Mouse (Mus musculus) neural tube, embryonic 13.5 days (tissue): Measurements from ENCODE around the gene Gosr1. TPM values are rescaled to one million over a fixed set of nuclear protein-coding genes. Genes with fewer than 3 reads are reported as not detected.
"Not testable (repeated sequence)": the region's sequence is repeated elsewhere in the genome, so short reads cannot be mapped to it uniquely, and the experiment has no call there.

ENCODE experiments used
- ATAC-seq: fragments of 200-750 bp; cut with Nextera tagmentation; 2 replicates; pipeline ENCODE4 v1.8.0; 2017; ENCODE audit warnings: low read depth, mild to moderate bottlenecking, moderate TSS enrichment, moderate library complexity
- H3K27ac ChIP-seq: fragments of 300-500 bp; sonication (generic); replicated peaks from 2 replicates; pipeline ENCODE4 v1.5.1; 2015; ENCODE audit warnings: moderate library complexity, mild to moderate bottlenecking, inconsistent platforms
- H3K27me3 ChIP-seq: fragments of 300-500 bp; sonication (generic); 2 replicates; pipeline ENCODE4 v1.6.1; 2015; ENCODE audit warnings: mild to moderate bottlenecking, inconsistent platforms
- H3K36me3 ChIP-seq: fragments of 300-500 bp; sonication (generic); 2 replicates; pipeline ENCODE4 v1.6.1; 2015; ENCODE audit warnings: mild to moderate bottlenecking, inconsistent platforms
- H3K4me1 ChIP-seq: fragments of 300-500 bp; sonication (generic); replicated peaks from 2 replicates; pipeline ENCODE4 v1.6.1; 2015; ENCODE audit warnings: inconsistent platforms
- H3K4me2 ChIP-seq: fragments of 300-500 bp; sonication (generic); 2 replicates; pipeline ENCODE4 v1.6.1; 2015; ENCODE audit warnings: inconsistent platforms, mild to moderate bottlenecking, moderate library complexity
- H3K4me3 ChIP-seq: fragments of 300-500 bp; sonication (generic); 2 replicates; pipeline ENCODE4 v1.5.1; 2015; ENCODE audit warnings: mild to moderate bottlenecking, inconsistent platforms
- H3K9ac ChIP-seq: fragments of 300-500 bp; sonication (generic); 2 replicates; pipeline ENCODE4 v1.6.1; 2015; ENCODE audit warnings: moderate library complexity, mild to moderate bottlenecking, inconsistent platforms
- H3K9me3 ChIP-seq: fragments of 300-500 bp; sonication (generic); 2 replicates; pipeline ENCODE4 v1.6.1; 2016; ENCODE audit warnings: inconsistent platforms
- WGBS: fragments of 180-500 bp; shearing (Covaris S2); methylation state at CpG from one replicate; pipeline ENCODE4 v1.1.7; 2015; 5-methylcytosine and 5-hydroxymethylcytosine counted together
- polyA plus RNA-seq: library from polyadenylated mRNA; unstranded; fragments of >200 nt; fragmentation: Nextera tagmentation; extraction: Ambion mirVana; gene quantifications from 2 replicates; pipeline ENCODE4 v1.2.1, GENCODE M21; 2015

The Gosr1 gene
- polyA plus RNA-seq, result 23.4 and 24.2 TPM in 2 replicates

DNA sequence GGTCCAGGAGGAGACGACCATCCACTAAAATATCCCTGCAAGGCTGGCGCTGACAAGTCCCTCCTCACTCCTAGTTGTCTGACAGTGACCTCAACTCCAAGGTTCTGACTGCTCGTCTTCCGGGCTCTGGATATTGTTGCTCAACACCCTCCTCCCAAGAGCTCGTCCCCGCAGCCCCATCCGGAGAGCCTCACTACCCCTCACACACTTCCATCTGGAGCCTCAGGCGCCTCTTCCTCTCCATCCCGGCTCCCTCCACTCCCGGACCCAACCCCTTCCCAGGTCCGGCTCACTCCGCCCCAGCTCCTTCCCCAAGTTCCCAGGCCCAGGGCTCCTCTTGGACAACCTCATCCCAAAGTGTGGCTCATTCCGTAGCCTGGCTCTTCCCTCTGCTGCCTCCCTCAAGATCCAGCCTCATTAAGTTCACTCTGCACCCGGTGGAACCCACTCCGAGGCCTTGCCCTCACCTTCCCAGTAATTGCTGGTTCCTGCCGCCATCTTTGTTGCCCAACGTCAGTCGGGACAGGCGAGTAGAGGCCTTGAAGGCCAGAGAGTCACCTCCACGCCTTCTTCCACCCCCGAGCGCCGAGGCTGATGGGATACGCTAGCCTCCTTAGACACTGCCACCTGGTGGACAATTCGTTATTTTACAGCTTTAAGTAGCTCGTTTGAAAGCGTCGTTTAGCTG, at the start of gene Gosr1:
Gosr1 (minus strand) TSS at position 527 of the 688 bp plus-strand sequence.
- H3K27me3 ChIP-seq, result peaks cover 5% of the 10 kb centered on the region; the same call in 1 of the 2 replicates
- WGBS, result under 1% methylated on average over 28 of the region's 28 CpGs
- ATAC-seq, result peak; percentile 97
- H3K9me3 ChIP-seq, result no peaks in the 10 kb centered on the region
- peaks cover 26% of the 10 kb centered on the region for H3K36me3 ChIP-seq
- H3K4me1 ChIP-seq, result peaks cover 9% of the 10 kb centered on the region
- peak within 1 kb of the TSS; percentile 93 for H3K4me3 ChIP-seq
- H3K27ac ChIP-seq, result peak within 1 kb of the TSS; percentile 94
- H3K9ac ChIP-seq, result peak within 1 kb of the TSS; percentile 96
- peak within 1 kb of the TSS; percentile 81 for H3K4me2 ChIP-seq

DNA sequence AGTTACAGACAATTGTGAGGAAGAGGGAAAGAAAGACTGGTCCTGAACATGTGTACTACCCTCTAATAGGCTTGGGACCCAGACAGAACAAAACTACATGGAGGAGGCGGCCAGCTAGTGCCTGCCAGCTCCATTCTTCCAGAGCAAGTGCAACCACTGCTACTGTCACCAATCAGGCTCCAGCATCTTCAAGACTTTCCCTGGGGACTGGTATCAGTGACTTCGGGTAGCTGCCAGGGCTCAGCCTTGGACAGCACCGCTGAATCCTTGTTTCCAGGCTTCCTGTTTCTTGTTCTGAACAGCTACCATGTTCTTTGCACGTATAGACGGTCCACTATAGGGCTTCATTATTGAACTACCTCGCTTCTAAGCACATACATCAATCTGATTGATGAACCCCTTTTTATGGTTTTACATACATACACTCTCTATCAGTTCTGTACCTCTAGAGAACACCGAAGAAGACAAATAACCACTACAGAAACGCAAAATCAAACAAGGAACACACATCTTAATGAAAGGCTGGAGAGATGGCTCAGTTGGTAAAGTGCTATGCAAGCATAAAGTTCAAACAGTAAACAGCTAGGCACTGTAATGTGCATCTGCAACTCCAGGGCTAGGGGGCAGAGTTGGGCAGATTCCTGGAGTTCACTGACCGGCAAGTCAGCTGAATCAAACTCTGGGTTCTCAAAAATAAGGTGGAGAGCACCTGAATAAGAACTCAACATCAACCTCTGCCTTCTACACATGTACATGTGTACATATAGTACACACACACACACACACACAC, 47.5 kb upstream of the Gosr1 start:
- no peaks in the 10 kb centered on the region for H3K27me3 ChIP-seq
- 83% methylated on average over 9 of the region's 9 CpGs for WGBS
- no peaks in the 10 kb centered on the region for H3K9me3 ChIP-seq
- H3K36me3 ChIP-seq, result peaks cover 46% of the 10 kb centered on the region
- no peak overlapping the region for H3K9ac ChIP-seq
- H3K4me2 ChIP-seq, result no peak overlapping the region
- H3K4me1 ChIP-seq, result no peaks in the 10 kb centered on the region
- ATAC-seq, result no peak
- H3K4me3 ChIP-seq, result no peak overlapping the region
- no peak overlapping the region for H3K27ac ChIP-seq

DNA sequence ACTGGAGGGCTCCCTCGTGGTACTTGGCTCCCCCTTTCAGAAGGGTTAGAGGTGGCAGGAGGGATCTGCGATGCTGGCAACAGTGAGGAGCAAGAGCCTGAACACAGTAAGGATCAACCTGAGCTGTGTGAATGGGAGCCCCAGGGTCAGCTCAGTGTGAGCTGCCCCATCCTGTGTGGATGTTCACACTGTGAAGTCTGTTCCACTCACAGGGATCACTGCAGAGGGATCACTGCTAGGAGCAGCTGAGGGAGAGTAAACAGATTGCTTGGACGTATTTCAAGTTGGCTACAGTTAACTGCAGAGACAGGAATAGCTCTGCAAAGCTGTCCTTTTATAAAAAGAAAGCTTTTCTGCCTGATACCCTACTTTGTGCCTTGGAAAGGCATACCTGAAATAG, 46.1 kb upstream of the Gosr1 start:
- H3K36me3 ChIP-seq, result peaks cover 58% of the 10 kb centered on the region
- 71% methylated on average over 3 of the region's 3 CpGs for WGBS

DNA sequence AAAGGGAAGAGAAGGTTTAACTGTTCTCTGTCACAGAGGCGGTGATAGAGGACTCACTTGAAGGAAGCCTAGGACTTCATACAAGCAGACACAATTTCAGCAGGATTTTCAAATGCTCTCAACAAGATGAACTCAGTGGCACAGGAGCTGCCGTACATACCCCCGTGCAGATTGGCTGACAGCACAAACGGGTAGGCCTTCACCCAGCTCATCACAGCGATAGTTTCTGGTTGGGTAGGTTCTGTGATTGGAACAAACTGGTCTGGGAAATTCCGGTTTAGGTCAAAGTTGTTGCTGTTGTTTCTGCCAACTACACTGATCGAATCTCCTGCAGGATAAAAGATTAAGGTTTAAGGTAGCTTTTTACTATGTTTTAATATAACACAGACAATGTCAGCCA, 45.2 kb upstream of the Gosr1 start:
- WGBS, result 93% methylated on average over 7 of the region's 7 CpGs
- H3K27ac ChIP-seq, result no peak overlapping the region
- no peak overlapping the region for H3K4me3 ChIP-seq
- H3K36me3 ChIP-seq, result peaks cover 59% of the 10 kb centered on the region
- no peaks in the 10 kb centered on the region for H3K4me1 ChIP-seq
- no peak overlapping the region for H3K4me2 ChIP-seq
- no peaks in the 10 kb centered on the region for H3K9me3 ChIP-seq
- H3K9ac ChIP-seq, result no peak overlapping the region
- ATAC-seq, result no peak
- H3K27me3 ChIP-seq, result no peaks in the 10 kb centered on the region

More for the DNA sequence above, 46.1 kb upstream of the Gosr1 start:
- H3K4me2 ChIP-seq, result no peak overlapping the region
- no peak overlapping the region for H3K27ac ChIP-seq
- no peak overlapping the region for H3K9ac ChIP-seq
- H3K27me3 ChIP-seq, result no peaks in the 10 kb centered on the region
- ATAC-seq, result no peak
- H3K4me3 ChIP-seq, result no peak overlapping the region
- no peaks in the 10 kb centered on the region for H3K4me1 ChIP-seq
- no peaks in the 10 kb centered on the region for H3K9me3 ChIP-seq

DNA sequence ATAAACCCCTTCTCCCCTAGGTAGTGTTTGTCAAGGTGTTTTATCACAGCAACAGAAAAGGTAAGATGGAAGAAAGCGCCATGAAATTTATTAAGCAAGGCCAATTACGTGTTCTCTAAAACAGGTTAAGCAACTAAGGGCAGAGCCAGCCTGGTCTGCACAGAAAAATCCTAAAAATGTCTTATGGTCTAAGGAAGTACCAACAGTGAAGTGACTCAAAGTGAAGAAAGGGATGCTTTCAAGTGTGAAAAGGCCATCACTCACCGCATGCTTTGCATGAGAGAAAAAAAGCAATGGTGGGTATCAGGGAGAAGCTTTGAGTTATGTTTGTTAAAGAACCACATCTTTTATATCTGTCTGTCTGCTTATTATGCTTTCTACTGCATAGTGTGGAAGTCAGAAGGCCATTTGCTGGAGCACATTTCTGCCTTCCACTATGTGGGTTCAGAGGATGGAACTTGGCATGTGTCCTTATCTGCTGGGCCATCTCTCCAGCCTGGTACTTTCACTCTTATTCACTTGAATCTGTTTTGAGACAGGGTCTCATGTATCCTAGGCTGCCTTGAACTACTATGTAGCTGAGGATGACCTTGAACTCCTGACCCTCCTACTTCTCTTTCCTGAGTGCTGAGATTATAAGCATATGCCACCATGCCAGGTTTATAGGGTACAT, 43.8 kb upstream of the Gosr1 start:
- WGBS, result 95% methylated on average over 3 of the region's 3 CpGs
- H3K9ac ChIP-seq, result no peak overlapping the region
- H3K36me3 ChIP-seq, result peaks cover 63% of the 10 kb centered on the region
- no peaks in the 10 kb centered on the region for H3K9me3 ChIP-seq
- no peak overlapping the region for H3K4me2 ChIP-seq
- no peak overlapping the region for H3K27ac ChIP-seq
- no peaks in the 10 kb centered on the region for H3K4me1 ChIP-seq
- H3K4me3 ChIP-seq, result no peak overlapping the region
- ATAC-seq, result no peak
- H3K27me3 ChIP-seq, result no peaks in the 10 kb centered on the region

DNA sequence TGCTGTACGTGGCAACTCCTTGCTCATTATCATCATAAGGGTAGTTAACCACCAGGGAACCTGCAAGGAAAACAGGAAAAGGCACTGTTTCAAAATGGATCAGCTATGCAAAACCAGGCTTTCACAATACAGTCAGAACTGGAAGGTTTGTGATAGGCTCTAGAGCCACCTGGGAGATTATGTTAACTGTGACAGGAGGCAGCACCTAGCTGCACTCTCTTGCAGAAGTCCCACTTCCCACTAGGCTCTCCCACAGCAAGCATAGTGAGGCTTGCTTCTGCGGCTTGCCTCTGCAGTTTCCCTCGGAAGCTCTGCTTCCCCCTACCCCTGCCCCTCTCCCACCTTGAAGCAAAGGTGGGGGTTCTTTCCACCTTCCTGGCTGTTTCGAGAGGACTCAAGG, 42.6 kb upstream of the Gosr1 start:
- no peak overlapping the region for H3K4me3 ChIP-seq
- 74% methylated on average over 4 of the region's 4 CpGs for WGBS
- no peaks in the 10 kb centered on the region for H3K9me3 ChIP-seq
- H3K9ac ChIP-seq, result no peak overlapping the region
- no peak overlapping the region for H3K27ac ChIP-seq
- H3K27me3 ChIP-seq, result no peaks in the 10 kb centered on the region
- no peak overlapping the region for H3K4me2 ChIP-seq
- H3K36me3 ChIP-seq, result peaks cover 69% of the 10 kb centered on the region
- H3K4me1 ChIP-seq, result no peaks in the 10 kb centered on the region
- no peak for ATAC-seq

DNA sequence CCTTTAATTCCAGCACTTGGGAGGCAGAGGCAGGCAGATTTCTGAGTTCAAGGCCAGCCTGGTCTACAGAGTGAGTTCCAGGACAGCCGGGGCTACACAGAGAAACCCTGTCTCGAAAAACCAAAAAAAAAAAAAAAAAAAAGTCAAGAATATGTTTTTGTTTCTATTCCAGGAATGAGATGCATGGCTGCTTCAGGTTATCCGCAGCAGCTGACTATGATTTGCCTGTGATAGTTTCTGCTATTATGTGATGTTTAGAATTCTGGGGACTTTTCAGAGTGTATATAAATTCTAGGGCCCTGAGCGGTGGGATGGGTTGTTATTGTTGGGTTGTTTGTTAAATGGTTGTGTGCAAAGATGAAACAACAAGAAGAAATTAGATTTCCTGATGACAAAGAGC, 41.7 kb upstream of the Gosr1 start:
- 91% methylated on average over 4 of the region's 4 CpGs for WGBS
- H3K27me3 ChIP-seq, H3K4me2 ChIP-seq, H3K9me3 ChIP-seq, H3K27ac ChIP-seq, H3K4me3 ChIP-seq, H3K9ac ChIP-seq, ATAC-seq, H3K4me1 ChIP-seq: not testable (repeated sequence)
- H3K36me3 ChIP-seq, result peaks cover 69% of the 10 kb centered on the region

DNA sequence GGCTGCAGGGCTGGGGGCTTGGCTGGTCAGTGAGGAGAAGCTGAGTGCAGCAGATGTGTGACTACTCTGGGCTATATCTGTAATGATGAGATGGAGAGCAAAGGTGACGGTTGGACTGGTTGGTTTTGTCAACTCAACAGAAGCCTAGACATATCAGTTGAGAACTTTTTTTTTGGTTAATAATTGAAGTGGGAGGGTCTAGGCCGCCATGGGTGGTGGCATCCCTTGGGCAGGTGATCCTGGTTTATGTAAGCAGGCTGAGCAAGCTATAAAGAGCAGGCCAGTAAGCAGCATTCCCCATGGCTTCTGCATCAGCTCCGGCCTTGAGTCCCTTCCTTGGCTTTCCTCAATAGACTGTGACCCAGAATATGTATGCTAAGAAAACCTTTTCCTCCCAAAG, 39.9 kb upstream of the Gosr1 start:
- H3K4me2 ChIP-seq, result no peak overlapping the region
- no peak overlapping the region for H3K9ac ChIP-seq
- H3K4me3 ChIP-seq, result no peak overlapping the region
- no peaks in the 10 kb centered on the region for H3K27me3 ChIP-seq
- no peak for ATAC-seq
- peaks cover 67% of the 10 kb centered on the region for H3K36me3 ChIP-seq
- no peaks in the 10 kb centered on the region for H3K4me1 ChIP-seq
- no peak overlapping the region for H3K27ac ChIP-seq
- H3K9me3 ChIP-seq, result no peaks in the 10 kb centered on the region
- 91% methylated on average over 3 of the region's 3 CpGs for WGBS

DNA sequence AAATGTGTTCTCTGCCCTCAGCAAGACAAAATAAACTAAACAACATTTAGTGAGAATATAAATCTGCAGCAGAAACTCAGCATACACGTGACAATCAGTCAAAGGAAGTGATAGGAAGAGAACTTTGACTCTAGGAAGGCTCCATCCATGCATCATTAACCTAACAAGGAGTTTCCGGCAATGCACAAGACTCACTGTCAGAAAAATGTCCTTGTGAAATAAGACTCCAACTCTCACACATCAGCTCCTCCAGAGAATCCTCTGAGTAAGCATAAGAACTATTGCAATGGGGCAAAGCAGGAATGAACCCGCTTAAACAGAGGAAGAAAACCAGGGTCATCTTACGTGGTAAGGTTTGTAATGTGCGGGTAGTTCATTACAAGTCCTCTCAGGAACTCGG, 33.9 kb upstream of the Gosr1 start:
- H3K9me3 ChIP-seq, result no peaks in the 10 kb centered on the region
- peaks cover 57% of the 10 kb centered on the region for H3K36me3 ChIP-seq
- no peak overlapping the region for H3K4me2 ChIP-seq
- no peaks in the 10 kb centered on the region for H3K4me1 ChIP-seq
- H3K9ac ChIP-seq, result no peak overlapping the region
- no peak for ATAC-seq
- 94% methylated on average over 6 of the region's 6 CpGs for WGBS
- no peak overlapping the region for H3K4me3 ChIP-seq
- H3K27me3 ChIP-seq, result no peaks in the 10 kb centered on the region
- no peak overlapping the region for H3K27ac ChIP-seq

DNA sequence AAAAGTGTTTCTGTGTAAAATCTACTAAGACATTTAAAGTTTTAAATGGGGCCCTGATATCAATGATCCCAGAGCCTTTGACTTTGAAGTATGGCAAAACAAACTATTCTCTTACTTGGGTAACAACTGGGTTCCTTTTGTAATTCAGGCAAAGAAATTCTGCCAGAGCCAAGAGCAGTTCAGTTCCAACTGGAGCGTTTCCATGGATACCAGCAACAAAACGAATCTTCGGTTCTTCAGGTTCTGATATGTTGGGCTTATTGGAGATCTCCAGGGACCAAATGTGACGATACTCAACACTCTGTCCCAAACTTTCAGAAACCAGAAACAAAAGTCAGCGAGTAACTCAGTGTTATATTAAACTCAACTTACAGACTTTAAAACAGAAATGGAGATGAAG, 31.9 kb upstream of the Gosr1 start:
- peaks cover 65% of the 10 kb centered on the region for H3K36me3 ChIP-seq
- no peak for ATAC-seq
- no peak overlapping the region for H3K4me3 ChIP-seq
- H3K9ac ChIP-seq, result no peak overlapping the region
- no peak overlapping the region for H3K27ac ChIP-seq
- no peak overlapping the region for H3K4me2 ChIP-seq
- no peaks in the 10 kb centered on the region for H3K27me3 ChIP-seq
- WGBS, result 84% methylated on average over 5 of the region's 5 CpGs
- no peaks in the 10 kb centered on the region for H3K9me3 ChIP-seq
- H3K4me1 ChIP-seq, result no peaks in the 10 kb centered on the region

DNA sequence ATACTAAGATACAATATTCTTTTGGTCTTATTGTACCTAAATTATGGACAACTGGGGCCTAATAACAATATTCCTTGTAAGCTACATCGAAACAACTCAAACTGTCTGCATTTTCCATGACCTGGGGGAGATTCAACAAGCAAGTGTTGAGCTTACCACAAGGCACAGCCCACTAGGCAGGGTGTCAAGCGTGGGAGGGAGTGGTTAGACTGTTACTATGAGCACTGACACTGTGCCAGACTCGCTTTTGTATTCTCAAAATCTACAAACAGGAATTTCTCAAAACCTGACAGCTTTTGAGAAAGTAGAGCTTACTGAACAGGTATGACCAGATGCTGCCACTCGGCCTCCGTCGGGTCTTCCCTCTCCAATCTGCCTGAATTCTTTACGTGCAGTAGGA, 28.0 kb upstream of the Gosr1 start:
- H3K36me3 ChIP-seq, result peaks cover 48% of the 10 kb centered on the region
- no peak overlapping the region for H3K9ac ChIP-seq
- no peaks in the 10 kb centered on the region for H3K27me3 ChIP-seq
- H3K4me2 ChIP-seq, result no peak overlapping the region
- H3K9me3 ChIP-seq, result no peaks in the 10 kb centered on the region
- H3K4me1 ChIP-seq, result no peaks in the 10 kb centered on the region
- H3K27ac ChIP-seq, result no peak overlapping the region
- no peak overlapping the region for H3K4me3 ChIP-seq
- no peak for ATAC-seq
- 94% methylated on average over 7 of the region's 7 CpGs for WGBS

DNA sequence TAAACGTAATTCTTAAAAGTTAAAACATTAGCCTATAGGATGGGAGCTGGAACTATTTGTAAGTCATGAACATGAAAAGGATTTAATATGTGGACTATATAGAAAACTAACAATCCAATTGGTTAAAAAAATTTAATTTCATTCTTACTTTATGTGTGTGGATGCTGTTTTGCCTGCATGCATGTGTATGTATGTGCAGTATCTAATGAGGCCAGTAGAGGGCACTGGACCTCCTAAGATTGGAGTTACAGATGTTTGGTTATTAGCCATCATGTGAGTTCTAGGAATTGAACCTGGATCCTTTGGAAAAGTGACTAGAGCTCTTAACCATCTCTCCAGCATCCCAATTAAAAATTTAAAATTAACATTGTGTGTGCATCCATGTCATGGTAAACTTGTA, 25.9 kb upstream of the Gosr1 start:
- no peaks in the 10 kb centered on the region for H3K27me3 ChIP-seq
- no peak for ATAC-seq
- H3K9me3 ChIP-seq, result no peaks in the 10 kb centered on the region
- H3K36me3 ChIP-seq, result peaks cover 59% of the 10 kb centered on the region
- no peak overlapping the region for H3K27ac ChIP-seq
- H3K4me1 ChIP-seq, result no peaks in the 10 kb centered on the region
- H3K9ac ChIP-seq, result no peak overlapping the region
- H3K4me3 ChIP-seq, result no peak overlapping the region
- 92% methylated on average over 1 of the region's 1 CpGs for WGBS
- no peak overlapping the region for H3K4me2 ChIP-seq
